Mouse (Mus musculus) cerebellum, adult 2 months (tissue): Measurements from ENCODE around the gene Gas2l3.

Experiments used
- CTCF ChIP-seq: fragments of 200-500 bp; IDR thresholded peaks from 2 replicates; pipeline ENCODE4 v1.5.1; 2011; ENCODE audit warnings: low read depth, mild to moderate bottlenecking, control low read depth, low read length, moderate library complexity, borderline replicate concordance; ENCODE audit not compliant: insufficient read depth
- POLR2A ChIP-seq: fragments of 200-500 bp; IDR thresholded peaks from 2 replicates; pipeline ENCODE4 v1.6.1; 2011; ENCODE audit warnings: low read length, control low read depth, borderline replicate concordance; ENCODE audit not compliant: insufficient read depth

DNA sequence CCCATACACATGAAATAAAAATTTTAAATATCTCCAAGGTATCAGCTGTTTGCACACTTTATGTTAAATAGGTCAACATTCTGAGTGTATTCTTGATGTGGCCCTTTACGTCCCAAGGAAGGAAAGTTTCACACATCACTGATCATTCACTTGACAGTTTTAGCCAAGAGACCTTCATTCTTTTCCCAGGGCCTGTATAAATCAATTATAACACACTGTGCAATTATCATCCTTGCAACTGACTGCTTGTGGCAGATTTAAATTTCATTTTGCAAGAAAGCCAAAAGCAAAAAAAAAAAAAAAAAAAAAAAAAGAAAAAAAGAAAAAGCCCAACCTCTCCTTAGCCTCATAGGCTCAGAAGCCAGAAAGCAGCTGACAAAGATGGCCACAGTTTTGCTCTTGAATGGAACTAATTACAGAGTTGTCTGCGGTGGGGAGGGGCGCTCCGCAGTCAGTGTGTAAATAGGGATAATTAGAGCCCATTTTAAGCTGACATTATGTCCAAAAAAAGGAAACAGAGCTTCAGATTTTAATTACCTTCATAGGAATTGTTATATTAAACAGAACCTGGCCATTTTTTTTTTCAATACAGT lies 52.1 kb downstream of the Gas2l3 start:
- TF ChIP-seq CTCF (no peak), POLR2A (no peak)
